Mouse (Mus musculus): ENCODE data around the gene Cpne5. TPM values are rescaled to one million over a fixed set of nuclear protein-coding genes. Genes with fewer than 3 reads are reported as not detected.

Cpne5 gene
- total RNA-seq, 1 experiment from 2014 or later: 1.4 TPM

DNA sequence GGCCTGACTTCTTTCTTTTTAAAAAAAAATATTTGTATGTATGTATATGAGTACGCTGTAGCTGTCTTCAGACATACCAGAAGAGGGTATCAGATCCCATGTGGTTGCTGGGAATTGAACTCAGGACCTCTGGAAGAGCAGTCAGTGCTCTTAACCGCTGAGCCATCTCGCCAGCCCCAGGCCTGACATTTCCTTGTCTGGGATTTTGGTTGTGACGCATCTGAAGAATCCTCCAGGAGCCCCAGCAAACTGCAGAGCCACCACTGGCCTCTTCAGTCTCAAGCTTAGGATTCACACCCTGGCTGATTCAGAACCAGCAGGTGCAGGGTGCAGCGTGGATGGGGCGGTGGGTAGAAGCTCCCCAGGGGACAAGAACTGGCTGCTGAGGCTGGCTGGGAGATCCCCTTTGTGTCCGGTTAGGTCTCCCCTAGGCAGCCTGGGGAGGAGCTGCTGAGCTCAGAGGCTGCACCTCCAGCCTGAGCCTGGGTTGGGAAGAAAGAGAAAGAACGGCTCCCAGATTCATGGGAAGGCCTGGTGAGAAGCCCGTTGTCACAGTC is 59.4 kb downstream of the Cpne5 start:
- peak; percentile 43; the same call in 1 of the 2 replicates for ATAC-seq (ENCODE audit: extremely low read depth, insufficient number of reproducible peaks, low FRiP score, poor library complexity, severe bottlenecking)

DNA sequence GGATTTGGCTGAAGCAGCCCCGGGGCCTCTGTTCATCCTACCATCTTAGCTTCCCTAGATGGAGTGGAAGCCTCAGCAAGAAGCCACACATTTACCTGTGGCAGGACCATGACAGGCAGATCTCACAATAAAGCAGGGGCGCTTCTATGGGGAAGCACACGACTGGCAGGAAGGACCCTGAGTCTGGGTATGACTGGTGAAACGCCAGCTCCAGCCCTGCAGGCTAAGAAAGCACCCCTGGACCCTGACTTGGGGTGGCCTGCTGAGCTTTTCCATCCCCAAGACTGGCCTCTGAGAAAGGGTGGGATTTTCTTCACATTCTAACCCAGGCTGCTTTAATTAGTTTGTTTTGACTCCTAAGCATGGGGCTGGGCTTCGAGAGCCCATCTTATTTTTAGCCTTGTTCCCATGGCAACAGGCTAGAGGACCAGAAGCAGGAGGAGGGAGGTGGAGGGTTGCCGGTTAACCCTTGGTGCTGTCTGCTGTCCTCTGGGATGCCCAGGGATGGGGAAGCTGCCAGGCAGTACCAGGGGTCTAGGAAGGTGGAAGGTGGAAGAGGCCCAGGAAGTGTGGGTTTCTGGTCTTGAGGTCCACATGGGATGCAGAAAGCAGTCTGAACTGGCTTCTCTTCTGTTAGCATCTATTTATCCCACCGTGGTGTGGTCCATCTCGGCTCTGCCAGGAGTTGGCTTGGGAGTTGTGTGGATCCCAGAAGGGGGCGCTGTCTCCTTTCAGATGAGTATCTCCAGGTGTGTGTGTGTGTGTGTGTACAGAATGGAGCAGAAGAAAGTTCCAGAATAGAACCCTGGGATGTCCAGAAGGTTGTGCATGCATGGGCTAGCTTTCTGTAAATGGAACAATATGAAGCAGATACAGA is 61.3 kb downstream of the Cpne5 start:
- ATAC-seq (ENCODE audit: extremely low read depth, insufficient number of reproducible peaks, low FRiP score, poor library complexity, severe bottlenecking): no peak

DNA sequence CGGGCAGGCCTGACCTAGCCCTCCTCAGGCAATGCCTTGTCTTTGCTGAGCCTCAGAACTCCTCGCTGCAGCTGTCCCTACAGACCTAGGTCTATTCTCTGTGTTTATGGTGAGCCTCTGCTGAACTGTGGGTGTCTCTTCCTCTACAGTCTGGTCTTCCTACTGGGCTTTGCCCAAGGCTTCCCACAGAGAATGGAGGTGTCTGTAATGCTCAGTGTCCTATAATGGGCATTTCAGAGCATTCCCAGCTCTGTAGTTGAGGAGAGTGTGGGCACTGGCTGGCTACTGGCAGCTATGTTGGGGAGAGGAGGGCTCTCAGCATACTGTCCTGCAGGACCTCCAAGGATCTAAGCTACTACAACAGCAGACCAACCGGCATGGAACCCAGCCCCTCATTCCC is 62.3 kb downstream of the Cpne5 start:
- ATAC-seq (ENCODE audit: extremely low read depth, insufficient number of reproducible peaks, low FRiP score, poor library complexity, severe bottlenecking): no peak

DNA sequence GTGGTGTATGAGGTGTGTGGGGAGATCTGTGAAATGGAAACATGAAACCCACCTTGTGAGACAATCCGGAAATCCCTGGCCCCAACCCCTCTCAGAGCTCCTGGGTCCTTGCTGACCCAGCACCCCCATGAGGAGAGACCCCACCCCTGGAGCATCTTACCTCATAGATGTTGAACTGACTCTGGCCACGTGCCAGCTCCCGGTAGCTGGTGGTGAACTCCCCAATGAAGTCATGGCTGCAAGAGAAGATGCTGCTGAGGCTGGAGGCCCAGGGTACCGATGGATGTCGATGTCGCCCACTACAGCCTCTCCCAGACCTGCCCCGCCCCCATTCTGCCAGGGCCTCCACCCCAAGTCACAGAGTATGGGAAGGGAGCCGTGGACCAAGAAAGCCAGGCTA is 64.8 kb downstream of the Cpne5 start:
- no peak for ATAC-seq (ENCODE audit: extremely low read depth, insufficient number of reproducible peaks, low FRiP score, poor library complexity, severe bottlenecking)

DNA sequence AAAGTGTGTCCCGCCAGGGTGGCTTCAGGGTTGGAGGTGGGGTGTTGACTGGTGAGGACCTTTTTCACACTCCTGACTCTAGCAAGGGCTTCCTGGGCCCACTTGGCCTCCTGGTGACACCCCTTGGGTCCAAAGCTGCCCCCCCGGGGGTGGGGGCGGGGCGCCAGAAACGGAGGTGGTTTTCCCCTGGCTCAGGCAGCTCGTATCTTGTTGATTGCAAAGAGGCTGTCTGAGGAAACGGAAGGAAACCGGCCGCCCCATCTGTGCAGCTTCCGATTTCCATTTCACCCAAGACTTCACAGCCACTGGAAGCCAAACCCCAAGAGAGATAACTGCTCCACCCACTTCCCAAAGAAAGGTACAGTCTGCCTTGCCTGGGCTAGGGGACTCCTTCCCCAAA is 65.9 kb downstream of the Cpne5 start:
- peak; percentile 47 for ATAC-seq (ENCODE audit: extremely low read depth, insufficient number of reproducible peaks, low FRiP score, poor library complexity, severe bottlenecking)

DNA sequence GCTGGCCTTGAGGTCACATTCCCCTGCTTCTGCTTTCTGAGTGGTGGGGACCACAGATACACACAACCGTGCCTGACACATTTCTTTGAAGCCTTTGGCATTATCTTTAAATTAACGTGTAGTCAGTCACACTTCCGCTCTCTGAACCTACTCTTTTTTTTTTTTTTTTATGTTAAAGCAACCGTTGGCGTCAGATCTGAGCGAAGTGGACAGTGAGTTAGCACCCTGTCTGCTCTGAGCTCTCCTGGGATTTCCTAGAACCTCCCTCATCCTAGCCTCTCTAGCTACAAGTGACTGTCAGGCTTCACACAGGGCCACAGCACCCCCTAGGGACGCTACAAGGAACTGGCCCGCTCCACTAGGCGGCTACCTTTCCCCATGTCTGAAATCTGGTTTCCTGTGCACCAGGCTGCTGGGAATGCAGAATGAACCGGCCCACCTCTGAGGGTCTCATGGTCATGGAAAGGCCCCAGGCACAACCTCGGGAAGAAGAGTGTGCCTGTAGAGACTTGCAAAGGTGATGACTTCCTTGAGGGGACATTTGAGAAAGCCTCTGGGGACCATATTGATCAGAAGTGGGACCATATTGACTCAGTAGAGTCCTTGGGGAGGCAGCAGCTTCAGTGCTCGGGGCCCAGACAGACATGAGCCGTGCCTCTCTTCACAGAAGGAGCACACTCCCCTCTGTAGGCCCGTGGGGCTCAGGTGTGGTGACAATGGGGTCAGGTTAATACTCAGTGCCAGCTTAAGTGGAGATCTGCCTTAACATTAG is 66.8 kb downstream of the Cpne5 start:
- ATAC-seq (ENCODE audit: extremely low read depth, insufficient number of reproducible peaks, low FRiP score, poor library complexity, severe bottlenecking): peak; percentile 66

DNA sequence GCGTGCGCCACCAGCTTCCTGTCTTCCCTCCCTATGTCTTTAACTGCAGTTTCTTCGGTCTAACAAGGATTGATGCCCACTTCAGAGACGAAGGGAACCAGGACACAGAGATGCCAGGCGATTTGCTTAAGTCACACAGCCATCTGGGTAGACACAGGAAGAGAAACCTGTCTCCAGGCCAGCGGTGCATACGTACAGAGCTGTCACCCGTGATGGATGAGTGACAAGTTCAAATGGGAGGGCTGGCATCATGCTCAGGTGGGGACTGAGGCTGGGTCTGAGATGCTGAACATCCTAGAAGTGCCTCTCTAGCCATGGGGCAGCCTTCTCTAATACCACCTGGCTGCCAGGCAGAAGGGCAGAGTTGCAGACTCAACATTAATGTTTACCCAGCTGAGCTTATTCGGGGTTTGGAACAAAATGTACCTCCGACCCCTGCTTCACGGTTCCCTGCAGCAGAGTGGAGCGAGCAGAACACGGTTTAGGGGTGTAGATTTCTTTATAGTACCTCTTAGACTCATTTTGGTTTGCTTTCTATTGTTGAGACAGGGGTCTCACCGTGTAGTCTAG is 67.5 kb downstream of the Cpne5 start:
- ATAC-seq (ENCODE audit: extremely low read depth, insufficient number of reproducible peaks, low FRiP score, poor library complexity, severe bottlenecking): no peak

DNA sequence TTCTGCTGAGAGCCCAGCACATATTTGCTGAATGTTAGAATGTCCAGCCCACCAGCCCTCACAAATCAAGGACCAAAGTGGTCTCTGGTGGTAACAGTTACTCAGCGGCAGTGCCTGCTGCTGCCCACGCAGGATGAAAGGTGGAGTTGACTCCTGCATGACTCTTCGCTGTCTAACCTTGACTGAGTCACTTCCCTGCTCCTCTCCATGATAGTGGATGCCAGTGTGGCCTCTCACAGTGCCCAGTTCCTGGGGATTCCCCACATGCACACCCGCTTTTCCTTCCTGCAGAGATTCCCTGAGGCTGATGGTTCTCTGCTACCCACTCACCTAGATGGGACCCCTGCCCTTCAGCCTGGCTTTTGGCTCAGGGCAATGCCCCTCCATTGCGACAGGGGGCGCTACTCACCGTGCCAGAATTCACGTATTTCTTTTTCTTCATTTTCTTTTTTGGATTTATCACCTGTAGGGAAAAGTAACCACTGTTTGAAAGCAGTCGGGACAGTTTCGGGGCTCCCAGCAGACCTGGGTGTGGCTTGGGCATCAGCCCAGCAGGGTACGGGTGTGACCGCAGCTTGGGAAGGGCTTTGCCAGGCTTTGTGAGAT is 68.9 kb downstream of the Cpne5 start:
- no peak for ATAC-seq (ENCODE audit: extremely low read depth, insufficient number of reproducible peaks, low FRiP score, poor library complexity, severe bottlenecking)

DNA sequence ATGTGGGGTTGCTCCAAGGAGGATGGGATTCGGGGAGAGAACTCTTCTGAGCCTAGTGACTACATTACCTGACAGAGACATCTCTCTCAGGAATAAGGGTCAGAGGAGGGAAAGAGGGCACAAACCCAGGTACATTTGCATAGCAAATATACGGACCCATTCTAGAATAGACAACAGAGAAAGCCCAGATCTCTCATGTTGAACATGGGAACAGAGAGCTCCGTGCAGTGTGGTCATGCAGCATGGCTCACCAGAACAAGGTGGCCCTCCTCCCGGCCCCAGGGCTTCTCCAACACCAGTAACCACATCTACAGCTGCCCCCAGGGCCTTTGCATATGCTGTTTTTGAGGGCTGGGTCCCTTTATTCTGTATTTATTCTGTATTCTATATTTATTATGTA is 69.5 kb downstream of the Cpne5 start:
- ATAC-seq (ENCODE audit: extremely low read depth, insufficient number of reproducible peaks, low FRiP score, poor library complexity, severe bottlenecking): no peak

DNA sequence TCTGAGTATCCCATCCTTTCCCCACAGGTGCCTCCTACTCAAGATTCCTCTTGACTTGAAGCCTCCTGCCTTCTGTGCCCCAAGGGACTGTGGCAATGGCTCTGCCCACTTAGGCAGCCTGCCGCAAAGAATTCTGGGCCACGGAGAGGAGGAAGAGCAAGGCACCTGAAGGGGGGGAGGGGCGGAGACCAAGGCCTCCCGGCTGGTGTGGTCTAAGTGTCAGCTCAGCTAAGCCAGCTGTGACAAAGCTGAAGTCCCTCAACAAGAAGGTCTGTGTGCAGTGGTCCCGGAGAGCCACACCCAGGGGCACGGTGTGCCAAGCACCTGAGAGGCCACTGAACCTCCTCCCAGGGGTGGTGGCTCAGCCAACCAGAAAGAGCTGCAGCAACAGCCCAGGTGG is 70.6 kb downstream of the Cpne5 start:
- peak; percentile 18 for ATAC-seq (ENCODE audit: extremely low read depth, insufficient number of reproducible peaks, low FRiP score, poor library complexity, severe bottlenecking)

DNA sequence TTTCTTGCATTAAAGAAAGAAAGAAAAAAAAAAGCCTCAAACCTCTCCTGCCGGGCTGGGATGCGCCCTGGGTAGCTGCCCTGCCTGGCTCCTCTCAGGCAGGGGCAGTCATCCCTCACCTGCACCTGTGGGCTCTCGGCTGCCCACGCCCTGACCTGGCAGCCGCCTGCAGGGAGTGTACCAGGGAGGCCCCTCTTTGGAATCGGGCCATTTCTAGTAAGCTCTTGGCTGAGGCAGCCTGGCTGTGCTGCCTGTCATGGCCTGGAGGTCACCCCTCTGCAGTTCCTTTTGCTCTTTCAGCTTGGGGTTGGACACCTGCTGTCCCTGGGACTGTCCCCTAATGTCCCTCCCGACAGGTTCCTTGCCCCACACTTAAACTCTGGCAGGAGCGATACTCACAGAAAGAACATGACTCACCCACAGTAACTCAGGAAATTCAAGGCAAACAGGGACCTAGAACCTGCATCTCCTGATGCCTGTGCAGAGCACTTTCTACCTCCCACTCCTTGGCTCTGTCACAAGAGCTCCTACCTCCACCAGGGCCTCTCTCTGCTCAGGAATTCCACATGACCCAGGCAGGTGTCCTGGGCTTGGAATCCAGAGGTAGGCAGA is 71.9 kb downstream of the Cpne5 start:
- ATAC-seq (ENCODE audit: extremely low read depth, insufficient number of reproducible peaks, low FRiP score, poor library complexity, severe bottlenecking): no peak

DNA sequence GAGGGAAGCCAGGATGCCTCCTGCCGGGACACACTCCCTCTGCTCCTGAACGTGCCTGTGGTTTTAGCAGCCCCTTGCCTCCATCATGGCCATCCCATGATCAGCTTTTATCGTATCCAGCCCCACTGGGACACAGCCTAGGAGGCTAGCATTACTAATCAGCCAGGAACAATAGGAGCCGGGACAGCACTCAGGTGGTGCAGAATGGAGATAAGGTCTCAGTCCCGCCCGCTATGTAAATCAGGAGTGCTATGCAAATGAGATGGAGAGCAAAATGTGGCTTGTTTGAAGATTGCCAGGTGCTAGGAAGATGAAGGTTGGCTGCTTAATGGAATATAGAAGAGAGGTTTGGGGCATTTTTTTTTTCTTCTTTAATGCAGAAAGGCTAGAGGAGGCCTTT is 72.5 kb downstream of the Cpne5 start:
- 0 out of 2 replicates have a peak, but pooled peaks have one; percentile 15 for ATAC-seq (ENCODE audit: extremely low read depth, insufficient number of reproducible peaks, low FRiP score, poor library complexity, severe bottlenecking)

DNA sequence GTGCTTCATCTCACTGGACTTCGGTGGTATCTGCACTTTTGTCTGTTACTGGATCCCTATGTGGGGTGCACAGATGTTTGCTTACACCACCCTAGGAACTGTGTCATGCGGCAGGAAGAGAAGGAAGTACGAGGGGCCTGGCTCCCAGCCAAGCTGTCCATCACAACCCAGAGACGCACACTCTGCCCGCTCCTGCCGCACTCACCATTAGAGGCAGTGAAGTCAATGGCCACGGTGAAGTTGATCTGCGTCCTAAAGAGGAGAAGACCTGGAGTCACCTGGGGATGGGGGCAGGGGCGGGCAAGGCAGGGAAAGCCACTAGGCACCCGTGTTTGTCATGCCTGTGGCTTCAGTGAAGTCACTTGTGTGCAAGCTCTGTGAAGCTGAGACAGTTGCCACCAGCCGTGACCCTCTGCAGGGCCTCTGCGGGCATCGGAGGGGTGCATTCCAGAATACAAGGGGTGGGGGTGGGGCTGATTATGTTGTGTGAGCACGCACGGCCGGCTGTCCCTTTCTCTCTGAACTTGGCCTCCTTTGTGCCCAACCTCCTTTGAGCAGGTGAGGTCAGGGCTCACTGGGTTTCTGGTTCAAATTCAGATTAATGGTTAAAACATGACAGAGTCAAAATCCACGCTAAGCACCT is 73.4 kb downstream of the Cpne5 start:
- peak; percentile 34 for ATAC-seq (ENCODE audit: extremely low read depth, insufficient number of reproducible peaks, low FRiP score, poor library complexity, severe bottlenecking)

DNA sequence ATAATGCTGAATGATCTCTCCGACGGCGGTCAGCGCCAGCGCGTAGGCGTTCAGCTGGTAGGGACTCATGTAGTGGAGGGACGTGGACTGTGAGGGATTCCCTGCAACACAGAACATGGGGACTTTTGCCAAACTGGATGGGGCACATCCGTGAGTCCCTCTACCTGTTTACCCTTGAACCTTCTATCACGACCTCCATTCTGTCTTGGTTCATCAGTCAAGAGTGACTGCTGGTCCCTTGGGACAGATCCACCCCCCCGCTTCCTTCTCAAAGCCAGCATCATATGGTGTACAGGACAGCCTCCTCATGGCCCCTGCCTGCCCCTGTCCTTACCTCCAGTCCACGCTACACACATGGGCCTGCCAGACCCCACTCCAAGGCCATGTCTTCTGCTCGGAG is 75.6 kb downstream of the Cpne5 start:
- ATAC-seq (ENCODE audit: extremely low read depth, insufficient number of reproducible peaks, low FRiP score, poor library complexity, severe bottlenecking): peak; percentile 10; the same call in 1 of the 2 replicates

DNA sequence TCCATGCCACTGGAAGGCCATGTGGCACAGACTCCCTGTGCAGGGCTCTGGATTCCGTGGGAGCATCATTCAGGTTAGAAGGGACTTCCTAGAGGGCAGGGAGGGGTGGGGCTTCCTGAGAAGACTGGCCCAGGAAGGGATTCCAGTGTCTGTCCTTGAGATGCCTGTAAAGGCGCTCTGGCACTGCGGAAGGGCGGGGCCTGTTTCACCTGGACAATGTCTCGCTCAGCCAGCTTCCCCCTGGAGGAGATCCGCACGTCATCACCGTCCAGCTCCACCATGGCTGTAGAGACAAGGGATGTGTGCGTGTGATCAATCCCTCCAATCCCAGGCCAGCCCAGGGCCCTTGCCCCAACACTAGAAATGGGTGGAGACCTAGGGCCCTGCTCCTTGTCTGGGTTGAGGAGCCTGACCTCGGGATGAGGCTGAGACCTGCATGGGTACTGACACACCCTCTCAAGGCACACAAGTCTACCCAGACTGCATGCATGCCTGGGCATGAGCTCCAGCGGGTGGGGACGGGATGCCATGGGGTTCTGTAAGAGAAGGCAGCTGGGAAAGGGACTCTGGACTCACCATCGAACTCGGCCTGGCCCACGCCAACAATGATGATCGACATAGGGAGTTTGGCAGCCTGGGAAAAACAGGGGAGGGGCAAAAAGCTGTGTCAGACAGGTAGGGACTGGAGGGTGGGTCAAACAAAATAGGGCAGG is 78.1 kb downstream of the Cpne5 start:
- ATAC-seq (ENCODE audit: extremely low read depth, insufficient number of reproducible peaks, low FRiP score, poor library complexity, severe bottlenecking): no peak

DNA sequence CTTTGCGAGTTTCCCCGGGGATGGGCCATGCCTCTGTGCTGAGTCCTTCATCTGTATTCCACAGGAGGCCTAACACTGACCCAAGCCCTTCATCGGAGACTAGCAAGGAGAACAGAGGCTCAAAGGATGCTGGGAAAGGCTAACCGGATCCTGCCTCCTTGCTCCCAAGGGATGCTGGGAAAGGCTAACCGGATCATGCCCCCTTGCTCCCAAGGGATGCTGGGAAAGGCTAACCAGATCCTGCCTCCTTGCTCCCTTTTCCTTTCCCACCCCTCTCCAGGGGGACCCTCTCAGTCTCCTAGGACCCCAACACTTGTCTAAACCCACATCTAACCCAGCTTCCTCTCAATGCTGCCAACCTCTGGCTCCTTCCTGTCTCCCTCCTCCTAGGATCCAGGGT is 78.6 kb downstream of the Cpne5 start:
- no peak for ATAC-seq (ENCODE audit: extremely low read depth, insufficient number of reproducible peaks, low FRiP score, poor library complexity, severe bottlenecking)

DNA sequence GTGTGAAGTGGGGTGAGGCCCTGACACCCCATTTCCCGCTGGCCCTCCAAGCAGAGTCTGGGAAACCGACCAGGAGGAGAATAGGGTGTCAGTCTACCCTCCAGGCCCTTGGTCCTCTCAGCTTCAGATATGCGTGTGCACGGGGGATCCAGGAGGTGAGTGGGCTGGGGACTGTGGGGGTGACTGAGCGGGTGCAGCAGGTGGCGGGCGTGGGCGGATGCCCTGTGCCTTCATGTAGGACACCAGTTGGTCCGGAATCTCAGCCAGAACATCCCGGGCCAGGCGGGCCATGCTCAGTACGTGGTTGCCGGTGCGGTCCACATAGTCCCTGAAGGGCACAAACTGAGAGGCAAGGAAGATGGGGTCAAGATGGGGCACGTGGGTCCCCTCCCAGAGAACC is 79.1 kb downstream of the Cpne5 start:
- no peak for ATAC-seq (ENCODE audit: extremely low read depth, insufficient number of reproducible peaks, low FRiP score, poor library complexity, severe bottlenecking)

DNA sequence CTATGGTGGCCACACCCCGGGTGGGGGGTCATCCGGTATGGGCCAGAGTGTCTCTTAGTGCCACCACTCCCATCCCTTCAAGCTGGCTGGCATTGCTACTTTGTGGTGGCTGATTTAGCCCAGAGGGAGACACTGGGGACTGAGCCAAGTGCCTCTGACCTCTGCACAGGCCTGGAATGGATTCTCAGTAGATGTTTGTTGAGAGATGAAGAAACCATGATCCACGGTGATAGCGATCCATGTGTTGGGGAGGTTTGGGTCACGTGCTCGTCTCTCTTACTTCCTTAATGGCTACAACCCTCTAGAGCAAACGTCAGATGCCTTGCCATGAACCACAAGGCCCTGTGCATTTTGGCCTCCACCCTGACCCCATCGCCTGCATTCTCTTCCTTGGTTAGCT is 81.1 kb downstream of the Cpne5 start:
- no peak for ATAC-seq (ENCODE audit: extremely low read depth, insufficient number of reproducible peaks, low FRiP score, poor library complexity, severe bottlenecking)

Measured in neutrophil, adult 5-6 weeks (primary cell).